Mouse (Mus musculus): ENCODE results near the gene Zan.

DNA sequence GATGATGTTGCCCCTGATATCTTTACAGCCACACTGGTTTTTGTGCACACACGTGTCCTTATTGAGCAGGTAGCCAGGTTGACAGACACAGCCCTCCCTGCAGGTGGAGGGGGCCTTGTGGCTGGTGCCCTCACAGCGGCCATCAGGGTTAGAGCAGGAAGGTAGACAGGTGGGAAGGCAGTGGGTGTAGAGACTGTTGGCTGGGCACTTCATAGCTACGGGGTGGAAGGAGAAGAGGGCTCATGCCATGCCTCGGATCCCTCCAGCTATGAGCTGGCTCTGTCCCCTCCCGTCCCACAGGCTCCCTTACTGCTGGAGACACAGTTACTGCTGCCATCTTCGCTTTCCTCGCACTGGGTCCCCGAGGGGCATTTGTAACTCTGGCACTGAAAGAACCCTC lies 85.2 kb downstream of the Zan start:
- TF ChIP-seq CTCF (IDR thresholded peaks at IDR 0.05; ENCODE audit: extremely low read depth, insufficient read depth, low read length) (no peak), POLR2A (IDR thresholded peaks at IDR 0.05; ENCODE audit: extremely low read depth, insufficient read depth, low read length) (no peak)

Measured in cortical plate, adult 2 months (tissue).